Mouse (Mus musculus) heart, embryonic 11.5 days (tissue): Measurements from ENCODE around the gene Cyb561d2. TPM values are rescaled to one million over a fixed set of nuclear protein-coding genes. Genes with fewer than 3 reads are reported as not detected.
A peak's percentile ranks its signal among the peaks of the same experiment; 100 is the strongest.

ENCODE experiments used
- ATAC-seq: fragments of 200-750 bp; cut with Nextera tagmentation; replicated peaks from 2 replicates; pipeline ENCODE4 v1.8.0; 2017; ENCODE audit warnings: moderate library complexity; ENCODE audit not compliant: insufficient number of reproducible peaks, low FRiP score, low TSS enrichment
- H3K27ac ChIP-seq: fragments of 300-500 bp; sonication (generic); 2 replicates; pipeline ENCODE4 v1.5.1; 2014; ENCODE audit warnings: mild to moderate bottlenecking, low read depth, low read length
- H3K27me3 ChIP-seq: fragments of 300-500 bp; sonication (generic); 2 replicates; pipeline ENCODE4 v1.6.1; 2014; ENCODE audit warnings: mild to moderate bottlenecking, low read length, mixed read lengths; ENCODE audit not compliant: control insufficient read depth, insufficient read depth
- H3K36me3 ChIP-seq: fragments of 300-500 bp; sonication (generic); 2 replicates; pipeline ENCODE4 v1.6.1; 2014; ENCODE audit warnings: mild to moderate bottlenecking, low read length, moderate library complexity, mixed read lengths; ENCODE audit not compliant: control insufficient read depth, insufficient read depth
- H3K4me1 ChIP-seq: fragments of 300-500 bp; sonication (generic); 2 replicates; pipeline ENCODE4 v1.6.1; 2014; ENCODE audit warnings: low read length; ENCODE audit not compliant: control insufficient read depth, insufficient read depth
- H3K4me2 ChIP-seq: fragments of 300-500 bp; sonication (generic); 2 replicates; pipeline ENCODE4 v1.6.1; 2014; ENCODE audit warnings: mild to moderate bottlenecking, moderate library complexity
- H3K4me3 ChIP-seq: fragments of 300-500 bp; sonication (generic); 2 replicates; pipeline ENCODE4 v1.5.1; 2014; ENCODE audit warnings: low read depth, low read length
- H3K9ac ChIP-seq: fragments of 300-500 bp; sonication (generic); 2 replicates; pipeline ENCODE4 v1.6.1; 2014; ENCODE audit warnings: mild to moderate bottlenecking, low read depth, low read length, moderate library complexity
- H3K9me3 ChIP-seq: fragments of 300-500 bp; sonication (generic); replicated peaks from 2 replicates; pipeline ENCODE4 v1.6.1; 2016; ENCODE audit warnings: low read length; ENCODE audit not compliant: control insufficient read depth
- WGBS: fragments of 180-500 bp; shearing (Covaris S2); extraction: QIAGEN DNeasy Blood & Tissue Kit; methylation state at CpG from one replicate; pipeline ENCODE4 v1.1.7; 2014; ENCODE audit not compliant: insufficient replicate concordance; 5-methylcytosine and 5-hydroxymethylcytosine counted together
- polyA plus RNA-seq: library from polyadenylated mRNA; unstranded; fragments of >200 nt; fragmentation: Nextera tagmentation; extraction: Ambion mirVana; gene quantifications from 2 replicates; pipeline ENCODE4 v1.2.1, GENCODE M21; 2014

Cyb561d2 gene
- polyA plus RNA-seq, 1 experiment from 2014 or later: 16.6 TPM

DNA sequence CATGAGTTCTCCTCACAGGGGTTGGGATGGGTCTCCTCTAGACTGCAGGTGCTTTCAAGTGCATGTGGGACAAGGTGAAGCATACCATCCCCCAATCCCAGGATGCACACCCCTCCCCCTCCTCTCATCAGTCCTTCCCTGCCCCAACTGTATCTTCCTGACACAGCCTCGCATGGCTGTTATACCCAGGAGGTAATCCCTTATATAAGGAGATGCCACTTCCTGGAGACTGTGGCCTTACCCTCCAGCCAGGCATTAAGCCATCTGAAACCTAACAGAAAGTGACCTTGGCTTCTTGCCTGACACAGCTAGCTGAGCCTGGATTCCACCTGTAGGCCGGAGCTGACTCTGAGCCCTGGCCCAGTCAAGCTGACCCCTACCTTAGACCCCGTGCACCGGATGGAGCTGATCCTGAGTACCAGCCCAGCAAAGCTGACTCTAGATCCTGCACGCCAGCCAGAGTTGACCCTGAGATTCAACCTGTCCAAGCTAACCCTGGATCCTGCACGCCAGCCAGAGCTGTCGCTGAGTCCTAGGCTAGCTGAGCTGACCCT is 40.6 kb upstream of the Cyb561d2 start:
- no peak overlapping the region for H3K9ac ChIP-seq
- H3K27ac ChIP-seq: no peak overlapping the region
- no peak for ATAC-seq
- WGBS: 86% methylated on average over 7 of the region's 7 CpGs
- no peak overlapping the region for H3K4me2 ChIP-seq
- peaks cover 9% of the 10 kb centered on the region for H3K4me1 ChIP-seq
- no peaks in the 10 kb centered on the region for H3K27me3 ChIP-seq
- H3K36me3 ChIP-seq: no peaks in the 10 kb centered on the region; the same call in 1 of the 2 replicates
- no peaks in the 10 kb centered on the region for H3K9me3 ChIP-seq
- no peak overlapping the region for H3K4me3 ChIP-seq

DNA sequence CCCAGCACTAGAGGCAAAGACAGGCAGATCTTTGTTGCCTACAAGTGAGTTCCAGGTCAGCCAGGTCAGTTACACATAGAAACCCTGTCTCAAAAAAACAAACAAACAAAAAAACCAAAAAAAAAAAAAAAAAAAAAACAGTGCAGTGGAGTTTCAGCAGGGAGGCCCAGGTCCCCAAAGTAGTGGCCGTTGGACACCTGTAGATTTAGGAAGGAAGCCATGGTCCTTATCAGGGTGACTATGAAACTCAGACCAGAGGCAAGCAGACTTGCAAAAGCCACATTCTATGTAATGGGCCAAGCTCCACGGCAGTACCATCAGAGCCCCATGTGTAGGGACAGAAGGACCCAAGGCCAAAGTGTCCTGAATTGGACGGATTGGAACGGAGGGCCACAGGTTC is 39.6 kb upstream of the Cyb561d2 start:
- Histone ChIP-seq H3K36me3 (no peaks in the 10 kb centered on the region; the same call in 1 of the 2 replicates), H3K4me1 (peaks cover 16% of the 10 kb centered on the region), H3K9ac (peak overlapping the region; percentile 89), H3K27ac (peak overlapping the region; percentile 87), H3K27me3 (no peaks in the 10 kb centered on the region), H3K9me3 (no peaks in the 10 kb centered on the region), H3K4me2 (peak overlapping the region; percentile 96), H3K4me3 (peak overlapping the region; percentile 67)
- 70% methylated on average over 4 of the region's 4 CpGs for WGBS
- no peak for ATAC-seq

DNA sequence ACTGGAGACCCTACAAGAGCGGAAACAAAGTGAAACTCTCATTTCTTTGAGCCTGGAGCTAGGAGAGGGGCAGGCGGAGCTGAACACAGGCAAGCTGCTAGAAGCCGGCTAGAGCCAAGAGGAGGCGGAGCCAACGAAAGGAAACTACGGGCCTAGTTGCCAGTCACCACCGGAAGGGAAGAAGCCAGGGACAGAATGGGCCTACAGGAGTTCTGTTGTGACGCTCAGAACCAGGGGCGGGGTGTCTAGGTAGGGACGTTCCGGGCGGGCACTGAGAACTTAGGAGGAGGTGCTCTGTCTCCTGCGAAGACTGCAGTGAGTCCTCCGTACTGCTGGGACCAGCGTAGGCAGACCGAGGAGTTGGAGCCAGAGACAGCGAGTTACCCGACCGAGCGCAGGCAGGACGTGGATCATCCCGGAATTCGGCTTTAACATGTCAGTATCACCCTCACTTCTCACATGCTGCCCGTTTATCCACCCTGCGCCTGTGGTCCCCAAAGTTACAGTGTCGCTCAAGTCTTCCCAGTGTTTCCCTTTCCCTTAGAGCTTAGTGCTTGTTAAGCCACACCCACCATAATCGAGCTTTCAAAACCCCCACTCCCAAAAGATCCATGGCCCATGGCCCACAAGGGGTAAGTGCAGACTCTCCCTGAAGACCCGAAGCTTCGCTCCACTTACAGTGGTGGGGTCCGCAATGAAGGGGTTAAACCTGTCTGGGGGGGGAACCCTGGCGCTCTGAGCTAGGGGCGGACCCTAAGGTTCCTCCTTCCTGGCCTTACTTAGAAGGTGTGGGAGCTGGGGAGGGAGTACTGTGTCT is 38.7 kb upstream of the Cyb561d2 start, which contains the start of gene Hyal3:
Hyal3 (plus strand) TSS at position 318 of the 817 bp plus-strand sequence.
- Histone ChIP-seq H3K4me2 (peak within 1 kb of the TSS; percentile 96), H3K27ac (peak within 1 kb of the TSS; percentile 87), H3K9ac (peak within 1 kb of the TSS; percentile 89), H3K36me3 (no peaks in the 10 kb centered on the region; the same call in 1 of the 2 replicates), H3K27me3 (no peaks in the 10 kb centered on the region), H3K9me3 (no peaks in the 10 kb centered on the region), H3K4me3 (peak within 1 kb of the TSS; percentile 67), H3K4me1 (peaks cover 19% of the 10 kb centered on the region)
- peak; percentile 58 for ATAC-seq
- WGBS: under 1% methylated on average over 32 of the region's 32 CpGs

DNA sequence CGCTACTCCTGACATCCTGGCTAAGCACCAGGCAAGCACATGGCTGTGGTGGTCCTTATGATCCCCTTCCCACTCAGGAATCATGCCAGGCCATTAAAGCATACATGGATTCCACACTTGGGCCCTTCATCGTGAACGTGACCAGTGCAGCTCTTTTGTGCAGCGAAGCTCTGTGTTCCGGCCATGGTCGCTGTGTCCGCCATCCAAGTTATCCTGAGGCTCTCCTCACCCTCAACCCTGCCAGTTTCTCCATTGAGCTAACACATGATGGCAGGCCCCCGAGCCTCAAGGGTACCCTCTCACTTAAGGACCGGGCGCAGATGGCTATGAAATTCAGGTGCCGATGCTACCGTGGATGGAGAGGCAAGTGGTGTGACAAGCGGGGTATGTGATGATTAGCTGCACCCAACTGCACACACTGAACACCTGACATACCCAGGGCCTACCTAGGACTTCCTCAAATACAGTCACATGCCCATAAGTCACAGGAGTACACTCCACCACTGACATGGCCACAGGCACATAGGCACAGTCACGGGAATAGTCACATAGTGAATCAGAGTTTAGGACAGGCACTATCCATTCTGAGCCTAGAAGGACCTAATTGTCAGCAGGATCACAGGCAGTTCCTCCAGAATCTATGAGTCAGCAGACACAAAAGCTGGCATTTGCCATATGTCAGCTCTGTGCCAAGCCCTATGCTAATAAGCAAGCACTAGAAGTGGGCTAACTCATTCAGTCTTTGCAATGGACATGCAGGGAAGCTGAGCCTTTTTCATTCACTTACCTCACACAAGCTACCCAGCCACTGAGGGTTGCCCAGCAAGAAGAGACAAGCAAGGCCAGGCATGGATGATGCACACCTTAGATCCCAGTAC is 37.3 kb upstream of the Cyb561d2 start:
- peaks cover 19% of the 10 kb centered on the region for H3K4me1 ChIP-seq
- 91% methylated on average over 14 of the region's 14 CpGs for WGBS
- H3K27me3 ChIP-seq: no peaks in the 10 kb centered on the region
- no peak overlapping the region; the same call in 1 of the 2 replicates for H3K27ac ChIP-seq
- no peak overlapping the region for H3K9ac ChIP-seq
- H3K9me3 ChIP-seq: no peaks in the 10 kb centered on the region
- H3K4me2 ChIP-seq: no peak overlapping the region
- no peak for ATAC-seq
- no peaks in the 10 kb centered on the region; the same call in 1 of the 2 replicates for H3K36me3 ChIP-seq
- H3K4me3 ChIP-seq: no peak overlapping the region

GRCm38 (mm10) chr9:107578587-107578986 is 36.6 kb upstream of the Cyb561d2 start, which contains the start of gene Naa80:
Gene Naa80 (plus strand): TSS chr9:107578887.
- Histone ChIP-seq H3K27me3 (no peaks in the 10 kb centered on the region), H3K4me2 (no peak within 1 kb of the TSS), H3K27ac (no peak within 1 kb of the TSS; the same call in 1 of the 2 replicates), H3K9me3 (no peaks in the 10 kb centered on the region), H3K36me3 (peaks cover under 1% of the 10 kb centered on the region; the same call in 1 of the 2 replicates), H3K4me3 (no peak within 1 kb of the TSS), H3K9ac (no peak within 1 kb of the TSS), H3K4me1 (peaks cover 19% of the 10 kb centered on the region)
- ATAC-seq: no peak
- WGBS: 74% methylated on average over 3 of the region's 3 CpGs

DNA sequence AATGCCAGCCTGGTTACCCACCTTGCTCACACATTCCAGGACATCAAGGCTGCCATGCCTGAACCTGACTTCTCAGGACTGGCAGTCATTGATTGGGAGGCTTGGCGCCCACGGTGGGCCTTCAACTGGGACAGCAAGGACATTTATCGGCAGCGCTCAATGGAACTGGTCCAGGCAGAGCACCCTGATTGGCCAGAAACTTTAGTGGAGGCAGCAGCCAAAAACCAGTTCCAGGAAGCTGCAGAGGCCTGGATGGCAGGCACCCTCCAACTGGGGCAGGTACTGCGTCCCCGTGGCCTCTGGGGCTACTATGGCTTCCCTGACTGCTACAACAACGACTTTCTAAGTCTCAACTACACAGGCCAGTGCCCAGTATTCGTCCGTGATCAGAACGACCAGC is 35.9 kb upstream of the Cyb561d2 start:
- Histone ChIP-seq H3K9ac (no peak overlapping the region), H3K36me3 (peaks cover 5% of the 10 kb centered on the region; the same call in 1 of the 2 replicates), H3K4me2 (no peak overlapping the region), H3K27me3 (no peaks in the 10 kb centered on the region), H3K4me3 (no peak overlapping the region), H3K9me3 (no peaks in the 10 kb centered on the region), H3K4me1 (peaks cover 19% of the 10 kb centered on the region), H3K27ac (no peak overlapping the region)
- WGBS: 87% methylated on average over 10 of the region's 10 CpGs
- no peak for ATAC-seq

DNA sequence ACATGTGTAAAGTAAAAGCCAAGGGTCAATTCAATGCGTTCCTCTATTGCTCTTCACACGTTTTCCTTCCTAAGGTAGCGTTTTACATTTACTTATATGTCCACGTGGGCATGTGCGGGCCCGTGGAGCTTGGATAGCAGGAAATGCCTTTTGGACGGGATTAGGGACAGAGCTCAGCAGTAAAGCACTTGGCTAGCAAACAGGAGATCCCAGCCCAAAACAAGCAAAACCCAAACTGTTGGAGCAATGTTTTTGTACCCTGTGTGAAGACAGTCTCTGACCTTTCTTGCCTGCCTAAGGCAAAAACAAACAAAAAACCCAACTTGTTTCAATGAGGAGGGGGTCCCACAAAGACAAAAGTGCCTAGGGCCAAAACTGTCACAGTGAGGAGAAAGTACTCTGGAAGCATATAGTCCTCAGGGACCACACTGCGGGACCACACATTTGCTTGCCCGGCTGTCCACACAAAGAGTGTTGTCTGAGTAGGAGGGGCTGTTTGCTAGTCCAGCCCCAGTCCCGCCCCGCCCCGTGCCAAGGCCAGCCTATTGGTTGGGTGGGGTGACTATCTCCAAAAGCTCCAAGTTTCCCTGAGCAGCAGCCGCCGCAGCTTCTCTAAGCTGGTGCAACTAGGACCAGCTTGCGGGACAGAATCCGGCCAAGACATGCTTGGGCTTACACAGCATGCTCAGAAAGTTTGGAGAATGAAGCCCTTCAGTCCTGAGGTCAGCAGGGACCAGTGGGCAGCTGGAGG is 34.5 kb upstream of the Cyb561d2 start, which contains the start of gene Hyal1:
Hyal1 (plus strand) TSS at position 571 of the 751 bp plus-strand sequence.
- peak within 1 kb of the TSS; percentile 64 for H3K4me2 ChIP-seq
- H3K4me1 ChIP-seq: peaks cover 23% of the 10 kb centered on the region
- H3K4me3 ChIP-seq: peak within 1 kb of the TSS; percentile 27
- ATAC-seq: peak; percentile 74
- WGBS: 25% methylated on average over 16 of the region's 16 CpGs
- no peaks in the 10 kb centered on the region for H3K27me3 ChIP-seq
- H3K9ac ChIP-seq: peak within 1 kb of the TSS; percentile 60
- H3K36me3 ChIP-seq: peaks cover 12% of the 10 kb centered on the region
- no peaks in the 10 kb centered on the region for H3K9me3 ChIP-seq
- no peak within 1 kb of the TSS for H3K27ac ChIP-seq
